Mouse (Mus musculus): ENCODE results near the gene Trim15. TPM values are rescaled to one million over a fixed set of nuclear protein-coding genes. Genes with fewer than 3 reads are reported as not detected.

Trim15 gene
- total RNA-seq, 2 experiments from 2014 or later = not detected

DNA sequence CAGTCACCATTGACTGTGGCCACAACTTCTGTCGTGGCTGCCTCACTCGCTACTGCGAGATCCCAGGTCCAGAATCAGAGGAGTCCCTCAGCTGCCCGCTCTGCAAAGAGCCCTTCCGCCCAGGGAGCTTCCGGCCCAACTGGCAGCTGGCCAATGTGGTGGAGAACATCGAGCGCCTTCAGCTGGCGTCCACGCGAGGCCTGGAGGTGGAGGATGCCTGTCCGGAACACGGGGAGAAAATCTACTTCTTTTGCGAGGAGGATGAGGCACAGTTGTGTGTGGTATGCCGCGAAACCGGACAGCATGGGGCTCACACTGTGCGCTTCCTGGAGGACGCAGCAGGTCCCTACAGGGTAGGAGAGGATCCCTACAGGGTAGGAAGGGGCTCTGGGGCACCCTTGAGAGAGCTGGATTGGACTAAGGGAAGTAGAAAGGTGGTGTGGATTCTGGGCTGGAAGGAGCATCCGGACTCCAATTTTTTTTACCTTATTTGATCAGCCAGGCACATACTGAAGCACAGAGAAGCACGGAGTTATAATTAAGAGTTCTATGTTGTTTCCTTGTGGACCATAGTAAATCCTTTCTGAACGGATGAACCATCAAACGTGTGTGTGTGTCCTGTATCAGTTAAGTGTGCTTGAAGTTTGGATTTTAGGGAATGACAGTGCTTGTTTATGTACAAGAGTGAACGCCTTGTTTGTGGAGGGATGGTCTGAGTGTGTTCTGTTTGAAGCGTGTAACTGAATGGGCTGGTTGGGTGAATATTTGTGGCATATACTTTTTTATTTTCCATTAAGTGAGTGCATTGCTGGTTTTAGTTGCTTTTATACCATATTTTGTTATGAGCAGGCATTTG lies 3.2 kb upstream of the Trim15 start:
- no peak for ATAC-seq (replicated peaks; ENCODE audit: poor library complexity)

DNA sequence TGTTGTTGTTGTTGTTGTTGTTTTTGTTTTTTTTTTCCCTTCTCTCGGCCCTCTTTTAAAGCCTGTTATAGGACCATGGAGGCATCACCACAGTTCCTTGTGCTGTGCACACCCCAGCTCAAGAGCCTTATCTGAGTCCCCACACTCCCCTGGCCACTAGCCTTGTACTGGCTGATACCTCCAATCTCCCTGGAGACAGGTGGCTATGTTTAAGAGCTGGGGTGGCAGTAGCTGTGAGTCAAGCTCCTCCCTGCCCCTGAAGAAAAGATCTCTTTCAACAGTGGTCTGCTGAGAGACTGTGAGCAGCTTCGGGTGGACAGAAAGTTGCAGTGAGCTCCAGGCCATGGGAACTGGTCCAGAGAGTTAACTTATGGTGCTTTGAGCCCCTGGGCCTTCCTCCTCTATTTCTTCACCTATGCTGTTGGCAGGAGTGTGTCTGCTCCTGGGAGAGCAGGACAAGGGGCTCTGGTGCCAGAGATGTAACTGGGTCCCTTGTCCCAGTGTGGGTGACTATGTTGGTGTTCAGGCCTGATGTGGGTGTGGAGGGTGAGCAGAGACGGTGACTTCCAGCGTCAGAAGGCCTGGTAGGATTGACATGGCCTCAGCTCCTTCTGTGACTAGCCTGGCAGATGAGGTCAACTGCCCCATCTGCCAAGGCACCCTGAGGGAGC lies 2.4 kb upstream of the Trim15 start, which contains the start of gene Trim10:
TSS of gene Trim10 (plus strand) at position 291 of the 671 bp plus-strand sequence.
- peak; percentile 97 for ATAC-seq (replicated peaks; ENCODE audit: poor library complexity)

- ATAC-seq (replicated peaks; ENCODE audit: poor library complexity) = no peak; the same call in 1 of the 2 replicates
Observed at GRCm38 (mm10) chr17:36868836-36869235, 1.8 kb upstream of the Trim15 start.

GRCm38 (mm10) chr17:36861680-36862079 lies 5.3 kb downstream of the Trim15 start:
- no peak for ATAC-seq (replicated peaks; ENCODE audit: poor library complexity)

GRCm38 (mm10) chr17:36858181-36858580 lies 8.8 kb downstream of the Trim15 start:
- no peak for ATAC-seq (replicated peaks; ENCODE audit: poor library complexity)

- no peak for ATAC-seq (replicated peaks; ENCODE audit: poor library complexity)
Observed at GRCm38 (mm10) chr17:36856236-36856635, 10.8 kb downstream of the Trim15 start.

- no peak for ATAC-seq (replicated peaks; ENCODE audit: poor library complexity)
Observed at GRCm38 (mm10) chr17:36855484-36855883, 11.5 kb downstream of the Trim15 start.

DNA sequence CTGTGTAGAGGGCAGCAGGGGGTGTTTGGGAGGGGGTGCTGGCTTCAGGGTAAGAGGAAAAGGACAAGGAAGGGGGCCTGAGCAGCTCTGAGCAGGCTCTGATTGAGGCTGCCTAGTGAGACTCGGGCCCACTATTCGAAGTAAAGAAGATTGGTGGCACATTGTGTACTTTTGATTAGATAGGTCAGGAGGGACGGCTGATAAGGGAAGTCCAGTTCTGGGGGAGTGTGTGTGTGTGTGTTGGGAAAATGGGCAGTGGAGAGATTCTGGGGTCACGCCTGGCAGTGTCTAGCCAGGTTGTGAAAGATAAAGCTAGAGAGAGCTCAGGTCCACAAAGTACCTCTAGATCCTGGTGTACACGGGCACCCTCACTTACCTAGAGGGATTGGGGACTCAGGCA lies 15.4 kb downstream of the Trim15 start:
- ATAC-seq (replicated peaks; ENCODE audit: poor library complexity) = no peak

DNA sequence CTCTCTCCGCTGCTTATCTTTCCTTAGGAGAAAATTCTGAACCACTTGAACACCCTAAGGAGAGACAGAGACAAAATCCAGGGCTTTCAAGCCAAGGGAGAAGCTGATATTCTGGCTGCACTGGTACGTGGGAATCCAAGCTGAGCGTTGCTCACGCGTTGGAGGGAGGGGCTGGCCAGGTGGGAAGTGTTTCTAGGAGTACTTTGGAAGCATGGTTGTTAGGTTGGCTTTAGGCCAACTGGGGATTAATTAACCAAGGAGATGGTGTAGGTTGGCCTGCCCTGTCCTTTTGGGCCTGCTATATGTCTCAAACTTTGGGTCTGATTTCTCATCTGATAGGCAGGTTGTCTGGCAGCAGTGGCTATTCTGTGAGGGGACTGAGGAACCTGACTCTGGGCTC lies 15.8 kb downstream of the Trim15 start:
- no peak for ATAC-seq (replicated peaks; ENCODE audit: poor library complexity)

GRCm38 (mm10) chr17:36849992-36850391 lies 17.0 kb downstream of the Trim15 start:
- no peak for ATAC-seq (replicated peaks; ENCODE audit: poor library complexity)

GRCm38 (mm10) chr17:36848911-36849310 lies 18.1 kb downstream of the Trim15 start:
- no peak for ATAC-seq (replicated peaks; ENCODE audit: poor library complexity)

- ATAC-seq (replicated peaks; ENCODE audit: poor library complexity) = peak; percentile 8; the same call in 1 of the 2 replicates
Observed at GRCm38 (mm10) chr17:36844725-36845124, 22.3 kb downstream of the Trim15 start.

DNA sequence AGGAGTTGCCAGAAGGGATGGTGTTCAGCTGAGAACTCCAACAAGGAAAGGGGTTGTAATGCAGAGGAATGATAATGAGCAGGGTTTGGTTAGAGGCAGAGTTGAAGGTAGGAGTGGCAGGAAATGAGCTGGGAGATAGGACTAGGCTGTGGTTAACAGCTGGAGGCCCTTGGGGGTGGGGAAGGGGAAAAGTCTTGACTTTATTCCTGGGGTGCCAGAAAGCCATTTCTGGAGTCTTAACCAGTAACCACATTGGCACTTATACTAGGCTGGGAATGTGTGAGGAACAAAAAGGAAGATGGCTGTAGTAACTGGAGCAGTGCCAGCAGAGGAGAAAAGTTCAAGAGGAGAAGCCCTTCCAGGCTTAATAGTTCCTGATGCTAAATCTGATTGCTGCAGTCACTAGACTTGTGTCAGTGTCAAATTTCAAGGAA lies 22.7 kb downstream of the Trim15 start:
- peak; percentile 89 for ATAC-seq (replicated peaks; ENCODE audit: poor library complexity)

- ATAC-seq (replicated peaks; ENCODE audit: poor library complexity) = no peak
Observed at GRCm38 (mm10) chr17:36843696-36844095, 23.3 kb downstream of the Trim15 start.

DNA sequence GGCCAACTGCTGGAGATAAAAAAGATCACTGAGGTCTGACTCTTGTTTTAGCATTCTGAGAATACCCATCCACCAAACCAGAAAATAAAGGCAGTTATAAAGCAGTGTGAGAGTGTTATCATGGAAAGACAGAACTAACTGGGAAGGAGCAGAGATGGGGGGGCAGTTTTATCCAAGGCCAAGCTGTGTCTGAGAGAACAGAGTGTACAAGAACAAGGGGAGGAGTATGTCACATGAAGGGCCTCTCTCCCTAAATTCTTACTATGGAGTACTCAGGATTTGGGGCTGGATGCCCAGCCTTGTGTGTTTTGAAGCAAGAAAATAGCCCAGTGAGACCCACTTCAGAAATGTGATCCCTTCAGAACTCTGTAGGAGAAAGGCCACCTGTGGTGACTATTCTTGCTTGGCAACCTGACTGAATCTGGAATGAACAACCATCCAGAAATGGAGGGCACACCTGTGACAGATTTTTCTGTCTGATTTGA lies 26.0 kb downstream of the Trim15 start:
- ATAC-seq (replicated peaks; ENCODE audit: poor library complexity) = no peak

DNA sequence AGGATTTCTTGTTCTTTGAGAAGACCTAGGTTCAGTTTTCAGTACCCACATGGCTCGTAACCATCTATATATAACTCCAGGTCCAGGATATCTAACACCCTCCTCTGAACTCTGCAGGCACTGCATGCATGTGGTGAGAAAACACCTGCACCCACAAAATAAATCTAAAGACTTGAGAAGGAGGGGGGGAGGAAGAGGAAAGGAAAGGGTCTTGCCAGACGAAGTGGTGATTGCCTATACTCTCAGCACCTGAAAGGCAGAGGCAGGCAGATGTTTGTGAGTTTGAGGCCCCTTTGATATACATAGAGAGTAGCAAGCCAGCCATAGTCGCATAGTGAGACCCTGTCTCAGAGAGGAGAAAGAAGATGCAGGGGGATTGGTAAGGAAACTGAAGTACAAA lies 27.1 kb downstream of the Trim15 start:
- no peak for ATAC-seq (replicated peaks; ENCODE audit: poor library complexity)

DNA sequence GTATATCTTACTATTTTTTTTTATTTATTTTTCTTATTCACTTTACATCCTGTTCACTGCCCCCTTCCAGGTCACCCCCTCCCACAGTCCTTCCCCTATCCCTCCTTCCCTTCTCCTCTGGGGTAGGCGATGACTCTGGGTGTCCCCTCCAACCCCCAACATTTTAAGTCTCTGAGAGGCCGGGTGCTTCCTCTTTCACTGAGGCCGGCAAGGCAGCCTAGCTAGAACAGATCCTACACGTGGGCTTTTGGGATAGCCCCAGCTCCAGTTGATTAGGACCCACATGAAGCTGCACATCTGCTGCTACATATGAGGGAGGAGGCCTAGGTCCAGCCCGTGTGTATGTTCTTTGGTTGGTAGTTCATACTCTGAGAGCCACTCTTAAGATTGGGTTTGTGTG lies 28.0 kb downstream of the Trim15 start:
- no peak for ATAC-seq (replicated peaks; ENCODE audit: poor library complexity)

DNA sequence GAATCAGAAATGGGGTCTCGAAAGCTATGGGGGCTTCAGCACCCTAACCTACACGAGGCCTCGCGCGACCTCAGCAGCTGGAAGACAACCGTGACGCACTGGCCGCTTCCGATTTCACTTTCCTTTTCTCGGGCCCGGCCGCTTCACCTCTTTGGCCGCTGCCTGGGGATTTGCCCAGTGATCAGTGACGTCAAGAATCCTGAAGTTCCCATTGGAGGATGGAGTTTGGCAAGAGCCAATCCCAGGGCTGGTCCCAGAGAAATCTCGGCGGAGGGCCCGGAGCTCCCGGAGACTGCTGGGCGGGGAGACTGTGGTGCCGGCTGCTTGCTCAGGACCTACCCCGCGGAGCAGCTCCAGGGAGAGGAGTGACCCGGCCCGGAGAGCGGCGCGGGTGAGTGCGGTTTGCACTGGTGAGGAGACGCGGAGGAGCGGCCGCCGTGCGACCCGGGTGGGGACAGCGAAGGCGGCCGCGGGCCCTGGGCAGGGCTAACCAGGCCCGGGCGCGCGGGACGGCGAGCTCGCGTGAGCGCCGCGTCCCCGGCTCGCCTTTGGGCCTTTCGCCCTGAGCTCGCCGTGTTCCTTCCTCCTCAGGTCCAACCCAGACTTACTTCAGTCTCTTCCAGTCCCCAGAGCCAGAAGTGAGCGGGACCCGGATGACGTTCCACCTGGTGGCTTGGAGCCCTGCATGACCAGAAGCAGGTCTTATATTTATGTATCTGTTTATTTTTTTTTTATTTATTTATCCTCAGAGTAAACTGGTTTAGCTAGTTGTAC lies 29.9 kb downstream of the Trim15 start, which contains the start of gene Trim26:
TSS of gene Trim26 (plus strand) at position 261 of the 774 bp plus-strand sequence.
- ATAC-seq (replicated peaks; ENCODE audit: poor library complexity) = peak; percentile 93

GRCm38 (mm10) chr17:36836427-36836812 lies 30.6 kb downstream of the Trim15 start:
- ATAC-seq (replicated peaks; ENCODE audit: poor library complexity) = peak; percentile 7; the same call in 1 of the 2 replicates

- ATAC-seq (replicated peaks; ENCODE audit: poor library complexity) = peak; percentile 73
Observed at GRCm38 (mm10) chr17:36835591-36836426, 31.2 kb downstream of the Trim15 start.

All from megakaryocyte progenitor cell, adult 5-6 weeks (primary cell).